Mouse (Mus musculus) retina, embryonic 14.5 days (tissue): ENCODE results near the gene Papss1.
"Not testable (repeated sequence)": the region's sequence is repeated elsewhere in the genome, so short reads cannot be mapped to it uniquely, and the experiment has no call there.

Source experiments
- DNase-seq: peaks from one replicate; pipeline ENCODE4 v3.0.0-alpha.2; 2015; ENCODE audit warnings: low spot score

The Papss1 gene

GRCm38 (mm10) chr3:131564430-131565256, at the start of gene Papss1:
Papss1 (plus strand) TSS chr3:131564768.
- peak; percentile 100 for DNase-seq

- DNase-seq, result no peak
Measured at GRCm38 (mm10) chr3:131516332-131516999, 48.1 kb upstream of the Papss1 start.

- DNase-seq, result no peak
Measured at GRCm38 (mm10) chr3:131517756-131518155, 46.8 kb upstream of the Papss1 start.

GRCm38 (mm10) chr3:131521206-131521605, 43.4 kb upstream of the Papss1 start:
- DNase-seq, result no peak

GRCm38 (mm10) chr3:131522243-131522642, 42.3 kb upstream of the Papss1 start:
- no peak for DNase-seq

GRCm38 (mm10) chr3:131523749-131524148, 40.8 kb upstream of the Papss1 start:
- no peak for DNase-seq

- DNase-seq, result no peak
Measured at GRCm38 (mm10) chr3:131524210-131524609, 40.4 kb upstream of the Papss1 start.

- DNase-seq, result peak; percentile 73
Measured at GRCm38 (mm10) chr3:131524779-131525178, 39.8 kb upstream of the Papss1 start.

GRCm38 (mm10) chr3:131525229-131525628, 39.3 kb upstream of the Papss1 start:
- no peak for DNase-seq

GRCm38 (mm10) chr3:131541244-131541942, 23.2 kb upstream of the Papss1 start:
- DNase-seq, result no peak

- not testable (repeated sequence) for DNase-seq
Measured at GRCm38 (mm10) chr3:131547562-131547961, 17.0 kb upstream of the Papss1 start.

GRCm38 (mm10) chr3:131550046-131550445, 14.5 kb upstream of the Papss1 start:
- no peak for DNase-seq

- peak; percentile 87 for DNase-seq
Measured at GRCm38 (mm10) chr3:131552349-131553254, 12.0 kb upstream of the Papss1 start.

GRCm38 (mm10) chr3:131555771-131556170, 8.8 kb upstream of the Papss1 start:
- no peak for DNase-seq

GRCm38 (mm10) chr3:131561591-131561990, 3.0 kb upstream of the Papss1 start:
- no peak for DNase-seq

GRCm38 (mm10) chr3:131565257-131565610, 666 bp downstream of the Papss1 start:
- no peak for DNase-seq

GRCm38 (mm10) chr3:131566281-131566680, 1.7 kb downstream of the Papss1 start:
- DNase-seq, result no peak

- no peak for DNase-seq
Measured at GRCm38 (mm10) chr3:131570506-131570905, 5.9 kb downstream of the Papss1 start.

- no peak for DNase-seq
Measured at GRCm38 (mm10) chr3:131573555-131573954, 9.0 kb downstream of the Papss1 start.

GRCm38 (mm10) chr3:131578434-131579104, 14.0 kb downstream of the Papss1 start:
- no peak for DNase-seq

- DNase-seq, result no peak
Measured at GRCm38 (mm10) chr3:131580040-131580439, 15.5 kb downstream of the Papss1 start.
